Mouse (Mus musculus) testis, adult 2 months (tissue): Measurements from ENCODE around the gene Map3k12.

Experiments used
- CTCF ChIP-seq: fragments of 200-500 bp; IDR thresholded peaks from 2 replicates; pipeline ENCODE4 v1.5.1; 2012; ENCODE audit warnings: low read depth, mild to moderate bottlenecking, inconsistent platforms, low read length, moderate library complexity; ENCODE audit not compliant: control insufficient read depth, insufficient read depth, insufficient replicate concordance
- POLR2A ChIP-seq: fragments of 200-500 bp; IDR thresholded peaks from 2 replicates; pipeline ENCODE4 v1.6.1; 2012; ENCODE audit warnings: low read depth, mild to moderate bottlenecking, inconsistent platforms, low read length, moderate library complexity; ENCODE audit not compliant: control insufficient read depth

DNA sequence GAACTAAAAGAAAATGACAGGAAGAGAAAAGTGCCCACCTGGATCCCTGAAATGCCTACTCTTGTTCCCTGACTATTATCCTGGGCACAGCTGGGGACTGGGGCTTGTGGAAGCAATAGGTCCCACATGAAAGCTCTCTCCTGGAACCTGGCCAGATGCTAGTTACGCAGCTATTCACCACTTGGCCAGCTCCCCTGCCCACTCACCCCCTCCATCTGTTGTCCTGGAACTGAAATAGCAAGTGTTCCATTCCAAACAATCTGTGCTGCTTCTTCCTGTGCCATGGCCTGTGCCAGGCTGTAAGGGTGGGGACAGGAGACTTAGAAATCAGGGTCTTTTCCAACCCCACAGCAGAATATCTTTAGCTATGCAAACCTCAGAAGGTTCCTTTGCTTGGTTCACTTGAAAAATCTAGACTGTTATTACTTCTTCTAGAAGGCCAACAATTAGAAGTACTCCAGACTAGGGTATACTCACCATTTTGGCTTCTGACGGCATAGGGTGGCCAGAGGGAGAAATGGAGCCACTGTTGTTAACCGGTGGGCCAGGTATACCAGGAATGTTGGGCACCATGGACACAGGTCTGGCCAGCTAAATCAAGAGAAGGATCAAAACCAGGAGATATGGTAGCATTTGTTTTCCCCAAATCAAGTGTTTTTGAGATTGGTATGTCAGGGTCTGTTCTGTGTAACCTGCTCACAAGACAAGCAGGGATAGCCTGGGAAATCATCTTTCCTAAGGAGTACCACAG is 30.0 kb upstream of the Map3k12 start:
- no peak for TF ChIP-seq POLR2A
- TF ChIP-seq CTCF, result no peak
